Mouse (Mus musculus) heart, embryonic 12.5 days (tissue): ENCODE measurements around the gene Kcne1. TPM values are rescaled to one million over a fixed set of nuclear protein-coding genes. Genes with fewer than 3 reads are reported as not detected.

ENCODE experiments used
- ATAC-seq: fragments of 200-750 bp; cut with Nextera tagmentation; 2 replicates; pipeline ENCODE4 v1.8.0; 2017; ENCODE audit warnings: moderate TSS enrichment, moderate library complexity; ENCODE audit not compliant: insufficient number of reproducible peaks, low FRiP score
- H3K27ac ChIP-seq: fragments of 300-500 bp; sonication (generic); 2 replicates; pipeline ENCODE4 v1.5.1; 2016; ENCODE audit warnings: mild to moderate bottlenecking, moderate library complexity; ENCODE audit not compliant: poor library complexity, severe bottlenecking
- H3K27me3 ChIP-seq: fragments of 300-500 bp; sonication (generic); replicated peaks from 2 replicates; pipeline ENCODE4 v1.6.1; 2016; ENCODE audit warnings: mild to moderate bottlenecking, moderate library complexity
- H3K36me3 ChIP-seq: fragments of 300-500 bp; sonication (generic); 2 replicates; pipeline ENCODE4 v1.6.1; 2016; ENCODE audit warnings: mild to moderate bottlenecking, moderate library complexity
- H3K4me1 ChIP-seq: fragments of 300-500 bp; sonication (generic); replicated peaks from 2 replicates; pipeline ENCODE4 v1.6.1; 2016; ENCODE audit warnings: mild to moderate bottlenecking
- H3K4me2 ChIP-seq: fragments of 300-500 bp; sonication (generic); 2 replicates; pipeline ENCODE4 v1.6.1; 2016; ENCODE audit warnings: mild to moderate bottlenecking, moderate library complexity
- H3K4me3 ChIP-seq: fragments of 300-500 bp; sonication (generic); 2 replicates; pipeline ENCODE4 v1.5.1; 2016; ENCODE audit warnings: mild to moderate bottlenecking
- H3K9ac ChIP-seq: fragments of 300-500 bp; sonication (generic); 2 replicates; pipeline ENCODE4 v1.6.1; 2016; ENCODE audit warnings: mild to moderate bottlenecking, moderate library complexity
- H3K9me3 ChIP-seq: fragments of 300-500 bp; sonication (generic); replicated peaks from 2 replicates; pipeline ENCODE4 v1.6.1; 2016; ENCODE audit warnings: mild to moderate bottlenecking, moderate library complexity
- WGBS: fragments of 180-500 bp; shearing (Covaris S2); methylation state at CpG from one replicate; pipeline ENCODE4 v1.1.7; 2016; 5-methylcytosine and 5-hydroxymethylcytosine counted together
- polyA plus RNA-seq: library from polyadenylated mRNA; unstranded; fragments of >200 nt; fragmentation: Nextera tagmentation; extraction: Ambion mirVana; gene quantifications from 2 replicates; pipeline ENCODE4 v1.2.1, GENCODE M21; 2016

The Kcne1 gene
- polyA plus RNA-seq, 1 experiment from 2014 or later: 87.1 TPM

DNA sequence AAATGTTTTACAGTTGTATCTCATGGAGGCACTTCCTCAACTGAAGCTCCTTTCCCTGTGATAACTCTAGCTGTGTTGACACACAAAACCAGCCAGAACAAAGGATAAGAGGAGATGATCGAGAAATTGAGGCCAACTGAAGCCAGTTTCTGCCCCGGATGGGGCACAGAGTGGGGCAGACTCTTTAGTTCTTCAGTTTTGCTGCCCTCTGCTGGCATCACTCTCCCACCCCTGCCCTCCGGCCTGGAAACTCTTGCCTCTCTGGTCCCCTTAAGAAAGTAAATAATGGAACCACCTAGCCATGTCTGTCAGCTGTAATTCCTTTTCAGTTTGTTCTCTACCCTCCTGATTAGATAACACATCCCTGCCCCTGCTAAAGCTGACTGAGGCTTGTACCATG lies 51.3 kb downstream of the Kcne1 start:
- H3K4me2 ChIP-seq: no peak overlapping the region
- WGBS: 61% methylated on average over 3 of the region's 3 CpGs
- peaks cover 65% of the 10 kb centered on the region for H3K36me3 ChIP-seq

DNA sequence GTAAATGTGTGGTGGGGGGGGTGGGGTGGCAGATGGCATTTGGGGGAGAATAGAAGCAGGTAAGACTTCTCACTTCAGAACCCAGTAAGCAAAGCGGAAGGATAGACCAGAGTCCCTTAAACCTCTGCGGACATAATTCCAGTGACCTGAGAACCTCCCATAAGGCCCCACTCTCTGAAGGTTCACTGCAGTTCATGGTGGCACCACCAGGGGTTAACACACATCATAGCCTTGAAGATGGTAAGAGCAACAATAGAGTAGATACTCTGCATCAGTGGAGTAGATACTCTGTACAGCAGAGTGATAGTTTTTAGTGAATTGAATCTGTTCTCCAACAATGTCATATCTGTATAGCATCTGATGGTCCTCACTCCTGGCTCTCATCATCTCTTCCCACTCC lies 53.7 kb downstream of the Kcne1 start:
- H3K27me3 ChIP-seq: no peaks in the 10 kb centered on the region
- peaks cover 44% of the 10 kb centered on the region for H3K36me3 ChIP-seq
- 81% methylated on average over 2 of the region's 2 CpGs for WGBS

More for the DNA sequence above, 51.3 kb downstream of the Kcne1 start:
- Histone ChIP-seq H3K27me3 (no peaks in the 10 kb centered on the region), H3K4me3 (no peak overlapping the region), H3K9me3 (no peaks in the 10 kb centered on the region), H3K4me1 (peaks cover 6% of the 10 kb centered on the region), H3K27ac (no peak overlapping the region), H3K9ac (no peak overlapping the region)
- no peak for ATAC-seq

DNA sequence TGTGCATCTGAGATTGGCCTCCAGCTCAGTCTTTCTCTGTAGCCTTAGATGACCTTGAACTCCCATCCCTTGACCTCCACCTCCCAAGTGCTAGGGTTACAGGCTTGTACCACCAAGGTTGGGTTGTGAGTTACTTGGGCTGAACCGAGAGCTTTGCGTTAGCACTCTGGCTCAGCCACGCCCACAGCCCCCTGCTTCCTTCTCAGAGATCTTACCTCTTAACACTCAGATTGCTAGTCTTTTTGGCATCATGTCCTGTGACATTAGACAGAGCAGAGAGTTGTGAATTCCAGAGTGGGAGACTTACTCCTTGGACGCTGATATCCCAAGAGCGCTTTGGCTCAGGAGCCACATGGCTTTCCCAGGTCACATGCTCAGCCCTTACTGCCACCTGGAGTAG lies 56.8 kb downstream of the Kcne1 start:
- Histone ChIP-seq H3K27ac (peak overlapping the region; percentile 72), H3K4me2 (peak overlapping the region; percentile 91), H3K27me3 (no peaks in the 10 kb centered on the region), H3K36me3 (peaks cover 22% of the 10 kb centered on the region), H3K4me3 (peak overlapping the region; percentile 77), H3K9ac (0 out of 2 replicates have a peak overlapping the region, but pooled peaks have one; percentile 87), H3K4me1 (peaks cover 15% of the 10 kb centered on the region), H3K9me3 (no peaks in the 10 kb centered on the region)
- ATAC-seq: no peak
- WGBS: 31% methylated on average over 5 of the region's 5 CpGs

More for the DNA sequence above, 53.7 kb downstream of the Kcne1 start:
- no peaks in the 10 kb centered on the region for H3K9me3 ChIP-seq
- H3K4me1 ChIP-seq: peaks cover 20% of the 10 kb centered on the region
- H3K4me2 ChIP-seq: no peak overlapping the region
- H3K27ac ChIP-seq: no peak overlapping the region
- H3K4me3 ChIP-seq: no peak overlapping the region
- no peak overlapping the region for H3K9ac ChIP-seq
- ATAC-seq: no peak

DNA sequence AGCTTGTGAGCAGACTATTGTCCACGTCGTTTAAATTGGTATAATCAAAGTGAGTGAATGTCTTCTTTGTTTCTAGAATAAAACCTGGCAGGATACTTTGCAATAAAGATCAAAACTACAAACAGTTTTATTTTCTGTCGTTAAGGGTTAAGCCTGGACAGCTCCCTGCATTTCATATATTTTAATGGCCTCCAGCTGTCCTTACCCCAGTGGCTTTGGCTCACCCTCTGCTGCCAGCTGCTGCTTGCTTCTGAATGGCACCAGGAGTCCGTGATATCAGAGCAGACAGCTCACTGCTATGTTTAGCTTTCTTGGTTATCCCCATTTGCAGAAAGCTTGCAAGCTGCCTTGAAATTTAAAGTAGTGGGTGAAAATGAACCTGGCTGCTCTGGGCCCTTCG lies 57.3 kb downstream of the Kcne1 start:
- peaks cover 15% of the 10 kb centered on the region for H3K4me1 ChIP-seq
- peak overlapping the region; percentile 72 for H3K27ac ChIP-seq
- H3K9ac ChIP-seq: peak overlapping the region; percentile 87
- 32% methylated on average over 5 of the region's 5 CpGs for WGBS
- H3K4me3 ChIP-seq: peak overlapping the region; percentile 77
- H3K36me3 ChIP-seq: peaks cover 17% of the 10 kb centered on the region
- ATAC-seq: no peak
- H3K4me2 ChIP-seq: peak overlapping the region; percentile 91
- H3K9me3 ChIP-seq: no peaks in the 10 kb centered on the region
- H3K27me3 ChIP-seq: no peaks in the 10 kb centered on the region

DNA sequence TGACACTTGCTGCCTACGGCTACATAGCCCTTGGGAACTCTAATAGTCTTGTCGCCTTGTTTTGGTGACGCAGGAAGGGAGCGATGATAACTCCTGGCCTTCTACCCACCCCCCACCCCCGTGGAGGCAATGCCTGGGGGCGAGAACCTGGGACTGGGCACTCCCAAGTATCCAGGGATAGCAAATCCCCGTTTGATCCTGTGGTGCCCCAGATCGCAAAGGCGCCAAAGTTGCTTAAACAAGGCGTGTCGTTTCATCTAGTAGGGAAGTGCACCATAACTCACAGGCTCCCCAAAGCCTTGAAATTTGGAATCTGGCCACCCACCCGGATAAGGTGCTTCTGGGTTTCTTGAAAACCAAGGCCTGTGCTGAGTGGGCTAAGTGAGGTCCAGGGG lies 57.9 kb downstream of the Kcne1 start:
- H3K4me2 ChIP-seq: peak overlapping the region; percentile 91
- H3K4me3 ChIP-seq: peak overlapping the region; percentile 77
- H3K36me3 ChIP-seq: peaks cover 12% of the 10 kb centered on the region
- ATAC-seq: peak; percentile 73; the same call in 1 of the 2 replicates
- peak overlapping the region; percentile 87 for H3K9ac ChIP-seq
- H3K9me3 ChIP-seq: no peaks in the 10 kb centered on the region
- peak overlapping the region; percentile 72 for H3K27ac ChIP-seq
- WGBS: 1% methylated on average over 12 of the region's 12 CpGs
- no peaks in the 10 kb centered on the region for H3K27me3 ChIP-seq
- H3K4me1 ChIP-seq: peaks cover 15% of the 10 kb centered on the region

DNA sequence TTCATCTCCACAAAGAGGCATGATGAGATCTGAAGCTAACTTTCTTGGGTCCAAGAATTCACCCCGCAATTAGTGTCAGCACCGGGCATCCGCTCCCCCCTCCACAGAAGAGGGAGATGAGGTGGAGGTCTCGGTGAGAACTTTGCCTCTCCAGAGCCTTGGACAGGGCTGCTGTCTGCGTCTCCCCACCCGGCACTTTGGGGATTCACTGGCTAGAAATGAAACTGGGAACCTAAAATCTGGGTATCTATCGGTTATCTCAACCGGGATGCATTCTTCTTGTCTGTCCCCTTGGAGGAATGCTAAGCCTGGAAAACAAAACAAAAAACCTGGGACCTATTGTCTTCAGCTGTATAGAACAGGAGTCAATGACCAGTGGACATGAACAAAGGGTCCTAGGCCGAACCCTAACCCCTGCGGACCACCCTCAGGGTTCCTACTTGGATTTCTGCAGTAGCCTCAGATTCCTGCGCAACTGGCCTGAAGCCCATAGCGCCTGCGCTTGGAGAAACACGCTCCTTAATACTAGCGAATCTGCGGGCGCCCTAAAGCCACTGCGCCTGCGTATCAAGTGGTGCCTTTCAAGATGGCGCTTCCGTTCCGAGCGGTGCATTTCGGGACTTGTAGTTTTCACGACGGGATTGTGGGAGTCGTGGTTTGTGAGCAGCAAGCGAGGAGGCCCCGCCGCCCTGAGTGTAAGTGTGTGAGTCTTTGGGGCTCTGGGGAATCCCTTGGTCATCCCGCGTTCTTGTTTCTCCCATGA lies 58.4 kb downstream of the Kcne1 start, which contains the start of gene Smim11:
Gene Smim11, plus strand, starts transcription at position 638 of the 763 bp plus-strand sequence.
- WGBS: 9% methylated on average over 32 of the region's 32 CpGs
- peak; percentile 90 for ATAC-seq
- Histone ChIP-seq H3K27ac (peak within 1 kb of the TSS; percentile 72), H3K36me3 (peaks cover 6% of the 10 kb centered on the region), H3K4me2 (peak within 1 kb of the TSS; percentile 91), H3K4me3 (peak within 1 kb of the TSS; percentile 77), H3K4me1 (peaks cover 16% of the 10 kb centered on the region), H3K9ac (peak within 1 kb of the TSS; percentile 87), H3K9me3 (no peaks in the 10 kb centered on the region), H3K27me3 (no peaks in the 10 kb centered on the region)

Other genes with a start within 250 kb of the Kcne1 start
- gene Kcne2, start 67.1 kb downstream of the Kcne1 start, polyA plus RNA-seq: 2.0 and 2.1 TPM in 2 replicates
- 121 and 124 TPM in 2 replicates for gene Smim11, start 58.2 kb downstream of the Kcne1 start, polyA plus RNA-seq
- gene Fam243, start 38.0 kb downstream of the Kcne1 start, polyA plus RNA-seq: not detected in 2 replicates
- 148 and 153 TPM in 2 replicates for gene Rcan1, start 111.4 kb upstream of the Kcne1 start, polyA plus RNA-seq
- 1.7 and 1.8 TPM in 2 replicates for gene Clic6, start 126.3 kb upstream of the Kcne1 start, polyA plus RNA-seq